Mouse (Mus musculus) midbrain, embryonic 16.5 days (tissue): Measurements from ENCODE around the gene Stac3. TPM values are rescaled to one million over a fixed set of nuclear protein-coding genes. Genes with fewer than 3 reads are reported as not detected.

Experiments
- ATAC-seq: fragments of 200-750 bp; cut with Nextera tagmentation; 2 replicates; pipeline ENCODE4 v1.8.0; 2017; ENCODE audit warnings: moderate TSS enrichment
- H3K27ac ChIP-seq: fragments of 300-500 bp; sonication (generic); 2 replicates; pipeline ENCODE4 v1.5.1; 2014; ENCODE audit warnings: mild to moderate bottlenecking, low read length, mixed read lengths
- H3K27me3 ChIP-seq: fragments of 300-500 bp; sonication (generic); 2 replicates; pipeline ENCODE4 v1.6.1; 2014; ENCODE audit warnings: low read depth, low read length, mixed read lengths; ENCODE audit not compliant: control insufficient read depth, insufficient read depth
- H3K36me3 ChIP-seq: fragments of 300-500 bp; sonication (generic); 2 replicates; pipeline ENCODE4 v1.6.1; 2014; ENCODE audit warnings: mild to moderate bottlenecking, low read length, moderate library complexity, mixed read lengths; ENCODE audit not compliant: control insufficient read depth, insufficient read depth
- H3K4me1 ChIP-seq: fragments of 300-500 bp; sonication (generic); 2 replicates; pipeline ENCODE4 v1.6.1; 2014; ENCODE audit warnings: mild to moderate bottlenecking, low read length, mixed read lengths; ENCODE audit not compliant: control insufficient read depth, insufficient read depth
- H3K4me2 ChIP-seq: fragments of 300-500 bp; sonication (generic); 2 replicates; pipeline ENCODE4 v1.6.1; 2014; ENCODE audit warnings: mild to moderate bottlenecking, low read length, mixed read lengths
- H3K4me3 ChIP-seq: fragments of 300-500 bp; sonication (generic); 2 replicates; pipeline ENCODE4 v1.5.1; 2014; ENCODE audit warnings: low read depth, mild to moderate bottlenecking, low read length, moderate library complexity, mixed read lengths
- H3K9ac ChIP-seq: fragments of 300-500 bp; sonication (generic); 2 replicates; pipeline ENCODE4 v1.6.1; 2014; ENCODE audit warnings: low read depth, low read length, mixed read lengths
- H3K9me3 ChIP-seq: fragments of 300-500 bp; sonication (generic); replicated peaks from 2 replicates; pipeline ENCODE4 v1.6.1; 2014; ENCODE audit warnings: mild to moderate bottlenecking, low read length, mixed read lengths; ENCODE audit not compliant: control insufficient read depth, poor library complexity, severe bottlenecking
- WGBS: fragments of 180-500 bp; shearing (Covaris S2); extraction: QIAGEN DNeasy Blood & Tissue Kit; methylation state at CpG from one replicate; pipeline ENCODE4 v1.1.7; 2014; 5-methylcytosine and 5-hydroxymethylcytosine counted together
- polyA plus RNA-seq: library from polyadenylated mRNA; unstranded; fragments of >200 nt; fragmentation: Nextera tagmentation; extraction: Ambion mirVana; gene quantifications from 2 replicates; pipeline ENCODE4 v1.2.1, GENCODE M21; 2015

Stac3 gene
- polyA plus RNA-seq = 1.3 and 2.1 TPM in 2 replicates

GRCm38 (mm10) chr10:127500894-127501893, at the start of gene Stac3:
TSS of gene Stac3 (plus strand) at chr10:127501686.
- Histone ChIP-seq H3K4me2 (no peak within 1 kb of the TSS), H3K27ac (no peak within 1 kb of the TSS), H3K36me3 (peaks cover 12% of the 10 kb centered on the region), H3K9me3 (no peaks in the 10 kb centered on the region), H3K4me1 (no peaks in the 10 kb centered on the region), H3K27me3 (no peaks in the 10 kb centered on the region), H3K9ac (no peak within 1 kb of the TSS), H3K4me3 (no peak within 1 kb of the TSS)
- no peak for ATAC-seq
- 84% methylated on average over 13 of the region's 13 CpGs for WGBS

GRCm38 (mm10) chr10:127453701-127454100, 47.8 kb upstream of the Stac3 start:
- Histone ChIP-seq H3K4me3 (no peak overlapping the region), H3K4me1 (no peaks in the 10 kb centered on the region), H3K27me3 (no peaks in the 10 kb centered on the region), H3K36me3 (peaks cover 21% of the 10 kb centered on the region), H3K4me2 (no peak overlapping the region), H3K27ac (no peak overlapping the region), H3K9ac (no peak overlapping the region), H3K9me3 (no peaks in the 10 kb centered on the region)
- 95% methylated on average over 1 of the region's 1 CpGs for WGBS
- no peak for ATAC-seq

- Histone ChIP-seq H3K9ac (no peak overlapping the region), H3K4me2 (no peak overlapping the region), H3K27me3 (no peaks in the 10 kb centered on the region), H3K9me3 (no peaks in the 10 kb centered on the region), H3K4me3 (no peak overlapping the region), H3K4me1 (no peaks in the 10 kb centered on the region), H3K36me3 (peaks cover 22% of the 10 kb centered on the region), H3K27ac (no peak overlapping the region)
- no peak for ATAC-seq
- WGBS = 70% methylated on average over 5 of the region's 5 CpGs
Measured at GRCm38 (mm10) chr10:127462411-127463096, 38.9 kb upstream of the Stac3 start.

- Histone ChIP-seq H3K4me2 (no peak overlapping the region), H3K9me3 (no peaks in the 10 kb centered on the region), H3K9ac (no peak overlapping the region), H3K4me1 (no peaks in the 10 kb centered on the region), H3K4me3 (no peak overlapping the region), H3K27me3 (no peaks in the 10 kb centered on the region), H3K27ac (no peak overlapping the region), H3K36me3 (peaks cover 10% of the 10 kb centered on the region)
- 78% methylated on average over 15 of the region's 15 CpGs for WGBS
- no peak for ATAC-seq
Measured at GRCm38 (mm10) chr10:127471281-127471988, 30.1 kb upstream of the Stac3 start.

- Histone ChIP-seq H3K4me3 (no peak overlapping the region), H3K9ac (no peak overlapping the region), H3K27me3 (no peaks in the 10 kb centered on the region), H3K36me3 (peaks cover 18% of the 10 kb centered on the region), H3K27ac (no peak overlapping the region), H3K4me2 (no peak overlapping the region), H3K9me3 (no peaks in the 10 kb centered on the region), H3K4me1 (no peaks in the 10 kb centered on the region)
- ATAC-seq = no peak
- WGBS = 86% methylated on average over 9 of the region's 9 CpGs
Measured at GRCm38 (mm10) chr10:127472722-127473121, 28.8 kb upstream of the Stac3 start.

GRCm38 (mm10) chr10:127475175-127475574, 26.3 kb upstream of the Stac3 start:
- ATAC-seq = no peak
- 97% methylated on average over 4 of the region's 4 CpGs for WGBS
- H3K36me3 ChIP-seq = peaks cover 15% of the 10 kb centered on the region

GRCm38 (mm10) chr10:127476541-127476940, 24.9 kb upstream of the Stac3 start:
- no peak for ATAC-seq
- Histone ChIP-seq H3K4me1 (no peaks in the 10 kb centered on the region), H3K27ac (no peak overlapping the region), H3K36me3 (peaks cover 12% of the 10 kb centered on the region), H3K9me3 (no peaks in the 10 kb centered on the region), H3K4me3 (no peak overlapping the region), H3K4me2 (no peak overlapping the region), H3K9ac (no peak overlapping the region), H3K27me3 (no peaks in the 10 kb centered on the region)
- WGBS = 86% methylated on average over 3 of the region's 3 CpGs

More at GRCm38 (mm10) chr10:127475175-127475574, 26.3 kb upstream of the Stac3 start:
- Histone ChIP-seq H3K4me3 (no peak overlapping the region), H3K27ac (no peak overlapping the region), H3K9ac (no peak overlapping the region), H3K4me1 (no peaks in the 10 kb centered on the region), H3K4me2 (no peak overlapping the region), H3K9me3 (no peaks in the 10 kb centered on the region), H3K27me3 (no peaks in the 10 kb centered on the region)

GRCm38 (mm10) chr10:127477301-127477700, 24.2 kb upstream of the Stac3 start:
- Histone ChIP-seq H3K27ac (no peak overlapping the region), H3K36me3 (peaks cover 12% of the 10 kb centered on the region), H3K4me1 (no peaks in the 10 kb centered on the region), H3K4me3 (no peak overlapping the region), H3K9me3 (no peaks in the 10 kb centered on the region), H3K27me3 (no peaks in the 10 kb centered on the region), H3K9ac (no peak overlapping the region), H3K4me2 (no peak overlapping the region)
- no peak for ATAC-seq
- WGBS = 85% methylated on average over 7 of the region's 7 CpGs
